Mouse (Mus musculus) midbrain, embryonic 10.5 days (tissue): ENCODE results near the gene Macrod2. TPM values are rescaled to one million over a fixed set of nuclear protein-coding genes. Genes with fewer than 3 reads are reported as not detected.

Source experiments
- DNase-seq: peaks from one replicate; pipeline ENCODE4 v3.0.0-alpha.2; 2017; ENCODE audit warnings: low spot score
- H3K27ac ChIP-seq: fragments of 300-500 bp; sonication (generic); replicated peaks from 2 replicates; pipeline ENCODE4 v1.5.1; 2016; ENCODE audit warnings: mild to moderate bottlenecking
- H3K27me3 ChIP-seq: fragments of 300-500 bp; sonication (generic); 2 replicates; pipeline ENCODE4 v1.6.1; 2016; ENCODE audit warnings: low read depth, mild to moderate bottlenecking; ENCODE audit not compliant: poor library complexity, severe bottlenecking
- H3K36me3 ChIP-seq: fragments of 300-500 bp; sonication (generic); 2 replicates; pipeline ENCODE4 v1.6.1; 2016; ENCODE audit warnings: mild to moderate bottlenecking, moderate library complexity
- H3K4me1 ChIP-seq: fragments of 300-500 bp; sonication (generic); 2 replicates; pipeline ENCODE4 v1.6.1; 2016
- H3K4me3 ChIP-seq: fragments of 300-500 bp; sonication (generic); 2 replicates; pipeline ENCODE4 v1.5.1; 2016; ENCODE audit warnings: mild to moderate bottlenecking, moderate library complexity
- H3K9me3 ChIP-seq: fragments of 300-500 bp; sonication (generic); replicated peaks from 2 replicates; pipeline ENCODE4 v1.6.1; 2016; ENCODE audit warnings: mild to moderate bottlenecking
- WGBS: fragments of 180-500 bp; shearing (Covaris S2); methylation state at CpG from one replicate; pipeline ENCODE4 v1.1.7; 2016; 5-methylcytosine and 5-hydroxymethylcytosine counted together
- polyA plus RNA-seq: library from polyadenylated mRNA; unstranded; fragments of >200 nt; fragmentation: Nextera tagmentation; extraction: Ambion mirVana; gene quantifications from 2 replicates; pipeline ENCODE4 v1.2.1, GENCODE M21; 2016

Gene Macrod2
- polyA plus RNA-seq, 1 experiment from 2014 or later, result 39.4 TPM

DNA sequence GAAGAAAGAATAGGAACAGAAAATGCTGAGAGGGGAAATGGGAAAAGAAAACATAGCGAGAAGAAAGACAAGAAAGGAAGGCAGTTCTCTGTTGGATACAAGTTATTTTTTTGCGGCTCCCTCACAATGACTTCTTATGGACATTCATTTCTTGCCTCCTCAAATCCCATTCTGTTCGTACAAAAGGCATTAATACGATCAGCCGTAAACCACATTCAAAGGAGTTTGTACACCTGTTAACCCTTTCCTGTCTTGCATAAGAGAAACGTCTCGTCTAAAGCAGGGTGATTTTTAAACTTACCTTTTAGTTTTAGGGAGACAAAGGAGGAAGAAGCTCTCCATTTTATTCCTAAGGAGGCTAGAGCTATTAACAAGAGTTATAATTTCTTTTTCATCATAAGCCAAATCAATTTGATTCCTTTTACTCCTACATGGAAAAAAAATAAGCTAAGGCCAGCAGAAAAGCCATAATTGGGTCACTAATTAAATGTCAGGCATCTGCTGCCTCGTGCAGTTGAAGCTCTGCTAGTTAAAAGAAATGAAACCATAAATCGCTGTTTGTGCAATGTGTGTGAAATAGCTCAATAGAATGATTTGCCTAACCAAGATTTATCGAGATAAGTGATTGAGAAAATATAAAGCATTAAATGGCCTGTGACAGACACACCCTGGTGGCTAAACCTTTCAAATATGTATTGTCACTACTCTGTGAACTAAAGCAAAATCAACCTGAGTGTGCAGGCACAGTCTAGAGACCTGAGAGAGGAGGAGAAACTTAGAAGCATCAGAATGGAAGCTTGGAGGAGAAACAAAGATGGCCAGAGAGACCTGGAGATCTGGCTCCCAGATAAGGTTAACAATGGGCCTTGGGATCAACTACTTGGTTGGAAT, 1635.9 kb downstream of the Macrod2 start:
- no peaks in the 10 kb centered on the region for H3K27me3 ChIP-seq

DNA sequence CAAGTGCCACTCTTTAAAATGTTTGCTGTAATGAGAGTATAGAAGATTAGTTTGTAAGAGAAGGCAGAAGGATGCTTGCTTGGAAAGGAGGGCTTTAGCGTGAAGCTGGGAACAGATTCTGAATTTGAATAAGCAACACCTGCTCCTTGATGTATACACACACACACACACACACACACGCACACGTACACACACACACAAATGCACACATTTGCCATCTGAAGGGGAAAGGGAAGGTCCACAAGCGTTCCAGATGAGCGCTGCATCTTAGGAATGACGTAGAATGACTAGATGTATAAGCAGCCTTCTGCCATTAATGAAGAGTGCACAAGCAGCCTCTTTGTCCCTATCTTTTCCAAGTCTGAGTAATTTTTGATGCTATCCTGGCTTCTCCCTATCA, 1660.5 kb downstream of the Macrod2 start:
- H3K9me3 ChIP-seq, result no peaks in the 10 kb centered on the region
- peaks cover 7% of the 10 kb centered on the region; the same call in 1 of the 2 replicates for H3K4me1 ChIP-seq
- no peak overlapping the region for H3K4me3 ChIP-seq
- H3K27me3 ChIP-seq, result no peaks in the 10 kb centered on the region
- no peaks in the 10 kb centered on the region for H3K36me3 ChIP-seq
- H3K27ac ChIP-seq, result no peak overlapping the region
- DNase-seq, result no peak
- 80% methylated on average over 6 of the region's 6 CpGs for WGBS

More for the DNA sequence above, 1635.9 kb downstream of the Macrod2 start:
- H3K9me3 ChIP-seq, result no peaks in the 10 kb centered on the region
- no peak overlapping the region for H3K4me3 ChIP-seq
- 33% methylated on average over 10 of the region's 10 CpGs for WGBS
- peaks cover 16% of the 10 kb centered on the region for H3K4me1 ChIP-seq
- no peaks in the 10 kb centered on the region for H3K36me3 ChIP-seq
- DNase-seq, result no peak
- H3K27ac ChIP-seq, result peak overlapping the region; percentile 52; the same call in 1 of the 2 replicates

DNA sequence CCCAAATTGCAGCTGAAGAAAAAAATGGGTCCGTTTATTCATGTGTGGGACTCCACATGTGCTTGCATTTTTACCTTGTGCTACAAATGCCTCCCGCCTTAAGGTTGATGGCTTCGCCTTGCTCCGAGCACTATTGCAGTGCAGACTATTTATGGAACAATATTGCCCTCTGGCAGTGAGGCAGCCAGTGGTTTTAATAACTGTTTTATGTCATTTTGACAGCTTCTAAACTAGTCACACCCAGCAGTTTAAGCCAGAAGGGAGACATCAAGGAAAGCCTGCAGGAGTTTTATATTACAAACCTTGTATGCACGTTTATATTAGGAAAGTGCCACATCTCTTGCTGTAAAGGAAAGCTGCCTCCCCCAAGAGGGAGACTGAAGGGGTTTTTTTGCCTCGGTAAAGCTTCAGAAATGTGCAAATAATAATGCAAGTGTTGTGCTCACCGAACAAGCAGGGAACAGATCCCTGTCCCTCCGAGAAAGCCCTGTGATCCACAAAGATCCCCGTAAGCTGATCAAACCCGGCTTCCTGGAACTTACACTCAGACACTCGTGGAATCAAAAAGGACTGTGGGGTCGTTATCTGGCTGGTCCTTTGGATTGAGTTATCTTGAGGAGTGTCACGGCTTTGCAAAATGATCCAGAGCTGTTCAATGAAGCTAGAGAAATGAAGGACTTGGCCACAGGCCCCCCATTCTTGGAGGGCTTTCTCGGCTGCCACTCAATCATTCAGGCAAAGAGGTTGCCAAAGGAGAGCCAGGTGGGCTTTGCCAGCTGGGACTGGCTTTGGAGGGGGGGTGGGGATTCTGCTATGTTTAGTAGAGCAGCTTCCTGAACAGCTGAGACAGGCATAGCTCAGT, 1663.0 kb downstream of the Macrod2 start:
- Histone ChIP-seq H3K27me3 (no peaks in the 10 kb centered on the region), H3K4me1 (peaks cover 7% of the 10 kb centered on the region; the same call in 1 of the 2 replicates), H3K9me3 (no peaks in the 10 kb centered on the region), H3K4me3 (no peak overlapping the region), H3K36me3 (no peaks in the 10 kb centered on the region), H3K27ac (peak overlapping the region; percentile 28; the same call in 1 of the 2 replicates)
- WGBS, result 76% methylated on average over 14 of the region's 14 CpGs
- DNase-seq, result no peak

DNA sequence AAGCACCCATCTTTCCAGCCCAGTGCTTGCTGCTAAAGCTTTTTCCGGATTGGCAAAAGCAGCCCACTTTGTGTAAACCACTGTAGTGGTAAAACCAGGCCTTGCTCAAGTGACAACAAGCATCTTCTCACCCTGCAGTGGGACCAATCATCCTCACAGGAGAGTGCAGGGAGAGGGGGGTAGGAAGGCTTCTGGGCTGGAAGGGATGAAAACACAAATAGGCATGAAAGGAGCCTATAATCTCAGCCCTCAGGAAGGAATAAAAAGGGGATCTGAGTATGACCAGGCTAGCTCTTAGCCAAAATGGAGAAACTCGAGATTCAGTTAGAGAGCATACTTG, 1663.6 kb downstream of the Macrod2 start:
- no peaks in the 10 kb centered on the region for H3K36me3 ChIP-seq
- WGBS, result 61% methylated on average over 2 of the region's 2 CpGs
- DNase-seq, result no peak
- no peaks in the 10 kb centered on the region for H3K27me3 ChIP-seq
- H3K4me3 ChIP-seq, result no peak overlapping the region
- H3K27ac ChIP-seq, result peak overlapping the region; percentile 28; the same call in 1 of the 2 replicates
- H3K9me3 ChIP-seq, result no peaks in the 10 kb centered on the region
- H3K4me1 ChIP-seq, result peaks cover 7% of the 10 kb centered on the region; the same call in 1 of the 2 replicates

DNA sequence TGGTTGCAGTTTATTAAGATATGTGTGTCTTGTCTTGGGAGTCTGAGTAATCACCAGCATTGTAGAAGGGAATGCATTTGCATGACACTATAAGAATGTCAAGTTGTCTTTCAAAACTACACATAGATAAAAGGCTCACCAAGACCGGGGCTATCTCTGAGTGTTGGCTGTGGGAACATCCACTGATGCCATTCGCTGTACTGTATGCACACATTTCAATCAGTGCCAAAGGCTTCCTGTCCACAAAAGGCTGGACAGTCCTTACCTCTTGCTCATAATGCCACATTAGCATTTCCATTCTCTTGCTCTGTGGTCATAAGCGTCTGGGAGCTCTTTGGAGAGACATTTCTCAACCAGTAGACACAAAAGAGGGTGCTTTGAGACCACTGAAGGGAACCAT, 1713.8 kb downstream of the Macrod2 start:
- H3K4me1 ChIP-seq, result peaks cover 7% of the 10 kb centered on the region; the same call in 1 of the 2 replicates
- H3K27ac ChIP-seq, result no peak overlapping the region
- no peaks in the 10 kb centered on the region for H3K27me3 ChIP-seq
- H3K9me3 ChIP-seq, result no peaks in the 10 kb centered on the region
- no peak for DNase-seq
- no peak overlapping the region for H3K4me3 ChIP-seq
- WGBS, result 66% methylated on average over 3 of the region's 3 CpGs
- H3K36me3 ChIP-seq, result no peaks in the 10 kb centered on the region

DNA sequence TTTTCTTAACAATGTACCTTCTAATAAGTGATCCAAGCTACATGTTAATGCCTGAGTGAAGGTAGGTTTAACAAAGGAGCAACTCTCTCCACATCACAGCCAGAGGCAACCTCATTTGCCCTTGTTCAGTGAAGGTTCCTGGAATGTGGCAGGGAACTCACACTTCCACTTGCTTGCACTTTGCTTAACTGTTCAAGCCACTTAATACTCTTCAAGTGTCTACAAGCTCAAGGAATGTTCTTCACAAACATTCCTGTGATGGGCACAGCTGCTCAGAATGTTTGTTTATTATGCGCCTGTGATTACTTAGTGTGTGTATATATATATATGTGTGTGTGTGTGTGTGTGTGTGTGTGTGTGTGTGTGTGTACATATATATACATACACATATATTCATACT, 1721.5 kb downstream of the Macrod2 start:
- Histone ChIP-seq H3K4me3 (no peak overlapping the region), H3K27ac (no peak overlapping the region), H3K27me3 (no peaks in the 10 kb centered on the region), H3K9me3 (no peaks in the 10 kb centered on the region), H3K36me3 (no peaks in the 10 kb centered on the region), H3K4me1 (no peaks in the 10 kb centered on the region)
- no peak for DNase-seq
- WGBS, result 100% methylated on average over 1 of the region's 1 CpGs

DNA sequence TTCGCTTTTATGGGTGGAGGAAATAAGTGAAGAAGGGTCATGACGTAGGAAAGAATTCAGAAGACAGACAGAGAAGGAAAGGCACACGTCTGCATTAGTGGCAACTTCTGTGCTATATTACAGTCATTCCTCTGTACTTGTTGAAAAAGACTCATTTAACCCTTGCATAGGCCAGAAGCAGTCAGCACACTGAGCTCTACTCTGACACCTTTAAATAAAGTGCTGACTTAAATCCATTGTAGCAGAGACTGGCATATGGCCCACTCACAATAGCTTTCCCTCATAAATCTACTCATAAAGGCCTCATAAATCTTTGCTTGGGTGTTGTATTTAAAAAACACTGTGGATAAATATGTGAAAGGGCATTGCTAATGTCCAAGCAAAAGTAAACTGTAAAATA, 1733.0 kb downstream of the Macrod2 start:
- Histone ChIP-seq H3K9me3 (no peaks in the 10 kb centered on the region), H3K4me1 (no peaks in the 10 kb centered on the region), H3K36me3 (no peaks in the 10 kb centered on the region), H3K27me3 (no peaks in the 10 kb centered on the region), H3K4me3 (no peak overlapping the region), H3K27ac (no peak overlapping the region)
- no peak for DNase-seq
- WGBS, result 91% methylated on average over 3 of the region's 3 CpGs

DNA sequence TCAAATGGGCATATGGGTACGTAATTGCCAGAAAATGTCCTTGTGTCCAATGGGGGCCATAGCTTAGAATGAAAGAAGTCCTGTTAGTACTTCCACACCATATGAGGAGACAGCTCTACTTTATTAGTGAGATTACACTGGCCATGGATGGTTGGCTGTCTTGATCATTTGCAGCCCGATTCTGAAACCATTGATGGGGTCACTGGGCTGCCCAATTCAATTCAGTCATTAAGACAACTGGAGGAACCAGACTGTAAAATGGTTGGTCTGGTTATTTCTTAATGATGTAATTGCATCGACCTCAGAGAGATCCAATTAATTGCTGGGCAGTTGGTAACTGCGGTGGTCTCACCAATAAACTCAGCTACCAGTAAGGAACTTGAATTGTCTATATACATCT, 1734.1 kb downstream of the Macrod2 start:
- H3K9me3 ChIP-seq, result no peaks in the 10 kb centered on the region
- no peak for DNase-seq
- H3K4me1 ChIP-seq, result no peaks in the 10 kb centered on the region
- 88% methylated on average over 4 of the region's 4 CpGs for WGBS
- no peaks in the 10 kb centered on the region for H3K27me3 ChIP-seq
- no peak overlapping the region for H3K4me3 ChIP-seq
- no peak overlapping the region for H3K27ac ChIP-seq
- no peaks in the 10 kb centered on the region for H3K36me3 ChIP-seq

DNA sequence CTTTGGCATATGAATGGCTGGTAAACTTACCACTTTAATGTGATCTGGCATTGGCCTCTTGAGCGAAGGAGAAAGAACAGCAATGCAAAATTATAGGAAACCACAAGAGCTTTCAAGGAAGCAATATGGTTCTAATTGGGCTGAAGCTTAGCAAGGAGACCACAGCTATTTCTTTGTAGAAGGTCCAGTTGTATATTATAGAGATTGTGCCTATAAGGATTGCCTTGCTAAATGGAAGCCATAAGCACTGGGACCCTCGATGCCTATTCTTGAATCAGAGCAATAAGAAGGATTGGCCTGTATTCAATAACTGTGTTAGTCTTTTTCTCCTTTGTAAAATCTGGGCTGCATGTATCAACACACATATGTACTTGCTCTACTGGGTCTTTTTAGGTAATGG, 1754.2 kb downstream of the Macrod2 start:
- no peaks in the 10 kb centered on the region for H3K9me3 ChIP-seq
- DNase-seq, result no peak
- no peaks in the 10 kb centered on the region for H3K27me3 ChIP-seq
- H3K27ac ChIP-seq, result no peak overlapping the region
- no peaks in the 10 kb centered on the region for H3K36me3 ChIP-seq
- no peaks in the 10 kb centered on the region for H3K4me1 ChIP-seq
- WGBS, result 90% methylated on average over 2 of the region's 2 CpGs
- H3K4me3 ChIP-seq, result no peak overlapping the region

DNA sequence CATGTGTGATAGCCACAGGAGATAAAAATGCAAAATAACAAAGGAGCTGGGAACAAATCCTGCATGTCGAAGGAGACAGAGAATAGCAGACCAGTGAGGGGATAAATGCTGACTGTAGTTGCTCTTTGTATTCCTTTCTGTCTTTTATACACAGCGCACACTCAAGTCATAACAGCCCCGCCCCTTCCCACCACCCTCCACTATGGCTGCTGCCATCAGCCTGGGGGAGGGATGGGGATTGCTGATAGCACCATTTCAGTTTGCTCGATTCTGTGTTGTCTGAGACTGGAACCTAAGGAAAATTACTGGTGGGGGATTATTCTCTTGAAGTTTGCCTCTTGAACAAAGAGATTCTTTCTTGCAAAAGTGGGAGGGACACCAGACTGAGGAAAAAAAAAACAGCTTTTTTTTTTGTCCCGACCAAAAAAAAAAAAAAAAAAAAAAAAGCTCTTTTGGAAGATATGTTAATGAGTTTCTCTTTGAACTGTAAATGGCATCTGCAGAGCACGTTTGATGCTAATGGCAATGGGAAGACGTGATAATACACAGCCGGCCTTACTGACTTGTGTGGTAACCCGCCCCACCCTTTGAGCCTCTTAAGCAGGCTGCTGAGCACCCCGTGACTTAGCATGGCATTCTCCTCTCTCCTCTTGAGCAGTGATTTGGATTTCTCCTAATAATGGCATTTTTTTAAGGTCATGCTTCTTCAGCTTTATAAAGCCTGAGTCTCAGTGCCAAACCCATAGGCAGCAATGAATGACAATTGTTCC, 1768.6 kb downstream of the Macrod2 start:
- Histone ChIP-seq H3K4me3 (peak overlapping the region; percentile 9; the same call in 1 of the 2 replicates), H3K27ac (peak overlapping the region; percentile 78), H3K27me3 (no peaks in the 10 kb centered on the region), H3K9me3 (no peaks in the 10 kb centered on the region), H3K4me1 (peaks cover 30% of the 10 kb centered on the region), H3K36me3 (no peaks in the 10 kb centered on the region)
- WGBS, result 26% methylated on average over 10 of the region's 10 CpGs
- peak; percentile 29 for DNase-seq

DNA sequence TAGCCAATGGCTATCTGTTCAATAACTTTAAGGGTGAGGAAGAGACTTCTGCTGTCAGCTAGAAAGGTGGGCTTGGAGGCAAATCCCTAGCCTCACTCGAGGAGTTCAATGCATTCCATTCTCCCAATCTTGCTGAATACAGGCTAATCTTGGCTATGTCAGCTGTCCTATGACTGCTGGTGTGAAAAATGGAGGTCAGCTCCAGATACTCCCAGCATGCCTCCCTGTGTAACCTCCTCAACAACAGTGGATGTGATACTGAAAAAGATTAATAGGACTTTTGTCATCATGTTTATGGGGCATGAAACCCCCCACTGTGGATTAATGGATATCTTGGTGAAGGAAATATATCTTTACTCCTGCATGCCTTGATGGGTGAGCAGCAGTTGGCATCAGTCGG, 1774.5 kb downstream of the Macrod2 start:
- Histone ChIP-seq H3K9me3 (no peaks in the 10 kb centered on the region), H3K27ac (no peak overlapping the region), H3K27me3 (no peaks in the 10 kb centered on the region), H3K4me1 (peaks cover 5% of the 10 kb centered on the region), H3K4me3 (no peak overlapping the region), H3K36me3 (no peaks in the 10 kb centered on the region)
- DNase-seq, result no peak
- 87% methylated on average over 2 of the region's 2 CpGs for WGBS

DNA sequence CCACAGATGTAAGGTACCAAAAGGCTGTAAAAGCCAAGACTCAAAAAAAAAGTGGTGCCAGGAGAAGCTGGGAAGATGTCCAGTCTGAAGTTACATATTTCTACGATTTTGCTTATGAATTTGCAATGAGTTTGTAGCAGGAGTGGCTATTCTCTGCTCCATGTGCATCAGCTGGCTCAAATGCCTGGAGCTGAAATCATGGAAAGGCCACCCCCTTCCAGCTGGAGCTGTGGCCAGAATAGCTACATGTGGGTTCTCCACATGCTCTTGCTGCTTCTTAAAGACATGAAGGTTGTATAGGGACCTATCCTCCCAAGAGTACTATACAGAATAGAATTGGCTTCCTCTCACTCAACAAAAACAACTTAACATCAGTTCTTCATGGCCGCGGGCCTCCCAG, 1777.6 kb downstream of the Macrod2 start:
- WGBS, result 92% methylated on average over 3 of the region's 3 CpGs
- no peaks in the 10 kb centered on the region for H3K36me3 ChIP-seq
- no peak for DNase-seq
- no peak overlapping the region for H3K27ac ChIP-seq
- H3K4me3 ChIP-seq, result no peak overlapping the region
- H3K4me1 ChIP-seq, result no peaks in the 10 kb centered on the region
- no peaks in the 10 kb centered on the region for H3K9me3 ChIP-seq
- H3K27me3 ChIP-seq, result no peaks in the 10 kb centered on the region
